Mouse (Mus musculus): ENCODE measurements around the gene Rtn4rl1.
A peak's percentile ranks its signal among the peaks of the same experiment; 100 is the strongest.
"Not testable (repeated sequence)": the region's sequence is repeated elsewhere in the genome, so short reads cannot be mapped to it uniquely, and the experiment has no call there.

Gene Rtn4rl1

DNA sequence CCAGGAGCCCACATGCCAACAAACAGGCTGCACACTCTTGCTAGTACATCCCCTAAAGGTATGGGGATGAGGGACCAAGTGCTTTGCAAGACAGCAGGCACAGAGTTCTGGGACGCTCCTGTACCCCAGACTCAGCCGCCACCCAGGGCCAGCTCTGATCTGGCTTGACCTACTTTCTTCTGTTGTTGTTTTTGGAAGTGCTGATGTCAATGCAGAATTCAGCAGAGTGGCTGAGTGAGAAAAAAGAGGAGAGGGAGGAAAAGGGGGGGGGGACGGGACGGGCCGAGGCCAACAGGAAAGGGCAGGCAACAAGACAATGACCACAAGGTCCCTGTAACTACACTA, 86.5 kb downstream of the Rtn4rl1 start:
- no peak for DNase-seq

DNA sequence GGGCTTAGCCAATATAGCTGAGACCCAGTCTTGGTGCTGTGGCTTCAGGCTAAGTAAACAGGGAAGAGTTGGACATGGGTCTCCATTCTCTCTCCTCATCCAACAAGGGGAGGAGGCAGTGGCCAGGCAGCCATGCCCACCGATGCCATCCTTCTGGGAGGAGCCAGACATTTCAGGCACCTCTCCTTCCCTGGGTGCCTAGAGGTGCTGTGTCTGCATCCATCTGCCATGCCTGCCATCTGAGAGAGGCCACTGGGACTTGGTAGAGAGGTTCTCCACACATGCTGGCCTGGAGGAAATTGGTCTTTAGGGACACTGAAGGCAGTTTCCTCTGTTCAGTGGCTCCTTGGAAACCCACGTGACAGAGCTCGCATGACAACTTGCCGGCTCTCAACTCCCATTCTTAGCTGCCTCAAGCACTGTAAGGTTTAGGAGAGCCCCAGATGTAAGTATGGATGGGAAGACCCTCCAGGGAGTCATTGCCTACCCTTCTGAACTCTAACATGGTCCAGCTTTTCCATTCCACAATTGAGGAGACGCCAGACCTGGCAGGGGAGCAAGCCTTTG, 86.9 kb downstream of the Rtn4rl1 start:
- DNase-seq: no peak

DNA sequence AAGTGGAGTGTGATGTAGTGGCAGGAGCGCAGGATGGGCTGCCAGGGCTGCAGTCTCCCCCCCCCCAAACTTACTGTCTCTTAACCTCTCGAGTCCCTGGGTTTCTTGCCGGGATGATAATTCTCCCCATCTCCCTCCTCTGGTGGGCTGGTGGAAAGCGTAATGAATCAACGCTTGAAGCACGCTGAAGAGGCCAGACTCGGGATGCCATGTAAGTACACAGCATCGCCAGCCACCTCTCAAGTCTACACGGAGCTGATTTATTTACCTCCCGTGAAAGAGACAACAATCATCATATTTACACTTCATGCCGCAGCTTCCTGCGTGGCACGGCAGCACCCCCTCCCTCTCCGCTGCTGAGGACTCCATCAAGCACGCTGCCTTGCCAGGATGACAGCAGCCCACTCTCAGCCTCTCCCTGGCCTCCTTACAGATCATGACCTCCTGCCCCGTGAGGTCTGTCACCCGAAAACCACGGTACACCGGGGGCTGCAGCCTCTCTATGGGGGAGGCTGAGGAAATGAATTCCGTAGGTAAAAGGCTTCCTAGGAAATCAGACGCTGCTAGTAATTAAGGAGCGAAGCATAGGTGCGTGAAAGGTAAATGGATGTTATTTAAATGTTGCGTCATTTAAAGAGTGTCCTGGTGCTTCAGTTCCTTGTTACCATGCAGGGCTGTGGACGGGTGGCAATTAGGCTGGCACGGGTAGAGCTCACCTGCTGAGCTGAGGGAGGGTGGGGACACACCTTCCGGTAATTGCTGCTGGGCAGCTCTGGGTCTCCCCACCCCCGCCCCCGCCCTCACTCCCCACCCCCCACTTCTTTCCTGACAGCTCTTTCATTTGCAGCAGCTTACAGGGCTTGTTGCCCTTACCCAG, 88.0 kb downstream of the Rtn4rl1 start:
- DNase-seq: no peak

DNA sequence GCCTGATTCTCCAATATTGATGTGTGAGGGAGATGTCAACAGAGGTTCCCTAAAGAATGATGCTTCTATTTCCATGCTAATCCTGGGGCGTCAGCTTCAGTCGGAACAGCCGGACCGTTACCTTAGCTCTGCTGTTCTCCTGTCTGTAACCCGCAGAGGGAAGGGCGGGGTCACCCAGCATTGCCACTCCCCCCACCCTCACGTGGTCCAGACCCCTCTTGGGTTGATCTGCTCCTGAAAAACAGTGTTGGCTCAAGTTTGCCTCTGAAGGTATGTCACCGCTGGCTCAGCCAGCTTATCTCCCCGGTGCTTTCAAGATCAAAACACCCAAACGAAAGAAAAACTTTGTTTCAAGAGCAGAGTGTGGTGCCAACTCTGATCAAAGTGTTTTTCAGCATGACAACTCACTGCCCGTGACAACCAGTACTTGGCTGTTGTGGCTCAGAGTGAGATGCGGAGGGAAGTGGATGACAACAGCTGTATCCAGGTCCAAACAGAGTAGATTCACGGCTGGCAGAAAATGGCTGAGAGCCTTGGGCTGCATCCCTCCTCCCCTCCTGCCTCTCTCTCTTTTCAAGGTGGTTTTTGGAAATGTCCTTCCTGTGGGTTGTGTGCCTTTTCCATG, 89.0 kb downstream of the Rtn4rl1 start:
- DNase-seq: peak; percentile 27

DNA sequence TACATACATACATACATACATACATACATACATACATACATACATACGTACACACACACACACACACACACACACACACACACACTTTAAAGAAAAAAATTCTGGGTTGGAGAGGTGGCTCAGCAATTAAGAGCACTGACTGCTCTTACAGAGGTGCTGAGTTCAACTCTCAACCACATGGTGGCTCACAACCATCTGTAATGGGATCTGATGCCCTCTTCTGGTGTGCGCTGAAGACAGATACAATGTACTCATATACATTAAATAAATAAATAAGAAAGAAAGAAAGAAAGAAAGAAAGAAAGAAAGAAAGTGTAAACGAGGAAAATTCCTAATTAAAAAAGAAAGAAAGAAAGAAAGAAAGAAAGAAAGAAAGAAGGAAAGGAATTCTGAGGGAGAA, 90.2 kb downstream of the Rtn4rl1 start:
- DNase-seq: not testable (repeated sequence)

DNA sequence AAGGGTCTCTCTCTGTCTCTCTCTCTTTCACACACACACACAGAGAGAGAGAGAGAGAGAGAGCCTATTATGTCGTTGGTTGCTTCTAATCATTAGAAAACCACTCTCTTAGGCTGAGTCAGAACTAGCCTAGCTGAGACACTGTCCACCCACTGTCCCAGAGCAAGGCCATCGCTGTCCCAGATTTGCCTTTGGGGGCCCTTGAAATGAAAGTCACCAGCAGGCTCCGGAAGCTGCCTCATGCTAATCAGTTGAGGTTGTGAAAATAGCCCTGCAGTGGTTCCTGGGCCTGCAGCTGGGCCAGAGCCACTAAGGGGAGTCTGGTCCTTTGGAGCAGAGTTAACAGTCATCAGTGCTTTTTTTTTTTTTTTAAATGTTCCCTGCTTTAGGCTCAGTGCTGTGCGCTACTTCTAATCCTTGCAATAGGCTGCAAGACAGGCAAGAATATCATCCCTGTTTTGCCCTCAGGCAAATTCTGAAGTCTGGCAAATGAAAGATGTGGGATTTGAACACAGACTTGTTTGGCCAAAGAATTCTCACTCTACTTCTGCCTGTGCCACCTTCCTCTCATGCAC, 92.4 kb downstream of the Rtn4rl1 start:
- DNase-seq: no peak

DNA sequence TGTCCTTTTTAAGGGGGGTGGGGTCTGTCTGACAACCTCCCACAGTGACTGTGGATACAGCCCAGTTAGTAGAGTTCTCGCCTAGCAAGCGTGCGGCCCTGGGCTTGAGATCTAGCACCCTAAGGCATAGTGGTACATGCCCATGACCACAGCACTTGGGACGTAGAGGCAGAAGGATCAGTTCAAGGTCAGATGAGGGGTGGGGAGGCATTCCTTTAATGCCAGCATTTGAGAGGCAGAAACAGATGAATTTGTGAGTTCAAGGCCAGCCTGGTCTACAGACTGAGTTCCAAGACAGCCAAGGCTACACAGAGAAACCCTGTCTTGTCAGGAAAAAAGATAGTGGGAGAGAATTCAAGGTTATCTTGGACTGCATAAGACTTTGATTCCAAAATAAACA, 93.3 kb downstream of the Rtn4rl1 start:
- no peak for DNase-seq

DNA sequence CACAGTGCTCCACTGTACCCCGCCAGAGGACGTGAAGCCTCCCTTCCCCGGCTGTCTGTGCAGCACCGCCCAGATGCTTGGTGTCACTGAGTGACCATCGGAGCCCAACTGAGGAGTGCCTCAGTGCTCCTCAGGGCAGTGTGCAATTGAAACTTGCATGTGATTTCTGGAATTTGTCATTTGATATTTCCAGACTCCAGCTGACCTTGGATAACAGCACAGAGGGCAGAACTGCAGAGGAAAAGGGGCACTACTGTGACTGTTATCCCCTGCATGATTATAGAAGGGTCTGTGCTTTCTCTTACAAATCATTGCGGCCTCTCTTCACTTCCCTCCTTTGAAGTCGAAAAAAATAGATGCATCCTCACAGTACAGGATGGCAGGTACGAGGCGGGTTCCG, 94.4 kb downstream of the Rtn4rl1 start:
- DNase-seq: no peak

DNA sequence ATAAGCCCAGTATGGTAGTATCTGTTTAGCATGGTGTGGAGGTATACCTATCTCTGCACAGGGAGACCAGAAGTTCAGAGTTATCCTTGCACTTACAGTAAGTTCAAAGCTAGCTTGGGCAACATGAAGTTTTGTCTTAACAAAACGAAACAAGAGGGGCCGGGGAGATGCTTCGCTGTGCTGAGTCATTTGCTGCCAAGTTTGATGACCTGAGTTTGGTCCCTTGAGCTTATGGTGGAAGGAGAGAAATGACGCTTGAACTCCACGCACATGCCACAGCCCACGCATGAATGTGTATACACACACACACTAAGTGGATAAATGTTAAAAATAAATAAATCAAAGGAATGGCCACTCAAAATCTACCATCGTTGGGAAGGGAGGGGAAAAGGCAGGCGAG, 94.9 kb downstream of the Rtn4rl1 start:
- no peak for DNase-seq

DNA sequence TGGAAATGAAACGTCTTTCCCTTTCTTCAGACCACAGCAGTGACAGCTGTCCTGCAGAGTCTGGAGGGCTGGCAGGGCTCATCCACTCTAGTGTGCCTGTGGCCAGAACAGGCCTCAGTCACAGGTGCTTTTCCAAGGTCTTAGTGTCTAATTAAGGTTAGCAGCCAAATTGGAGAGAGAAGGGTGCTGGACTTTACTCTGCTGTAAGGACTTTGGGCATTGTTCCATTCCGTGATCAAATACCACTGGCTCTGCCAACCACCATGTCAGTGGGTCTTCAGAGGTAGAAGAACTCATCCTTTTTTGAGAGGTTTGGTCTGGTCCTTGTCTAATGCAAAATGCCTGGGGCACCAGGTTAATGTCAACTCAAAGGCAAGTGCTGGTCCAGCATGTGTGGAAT, 95.5 kb downstream of the Rtn4rl1 start:
- DNase-seq: no peak

DNA sequence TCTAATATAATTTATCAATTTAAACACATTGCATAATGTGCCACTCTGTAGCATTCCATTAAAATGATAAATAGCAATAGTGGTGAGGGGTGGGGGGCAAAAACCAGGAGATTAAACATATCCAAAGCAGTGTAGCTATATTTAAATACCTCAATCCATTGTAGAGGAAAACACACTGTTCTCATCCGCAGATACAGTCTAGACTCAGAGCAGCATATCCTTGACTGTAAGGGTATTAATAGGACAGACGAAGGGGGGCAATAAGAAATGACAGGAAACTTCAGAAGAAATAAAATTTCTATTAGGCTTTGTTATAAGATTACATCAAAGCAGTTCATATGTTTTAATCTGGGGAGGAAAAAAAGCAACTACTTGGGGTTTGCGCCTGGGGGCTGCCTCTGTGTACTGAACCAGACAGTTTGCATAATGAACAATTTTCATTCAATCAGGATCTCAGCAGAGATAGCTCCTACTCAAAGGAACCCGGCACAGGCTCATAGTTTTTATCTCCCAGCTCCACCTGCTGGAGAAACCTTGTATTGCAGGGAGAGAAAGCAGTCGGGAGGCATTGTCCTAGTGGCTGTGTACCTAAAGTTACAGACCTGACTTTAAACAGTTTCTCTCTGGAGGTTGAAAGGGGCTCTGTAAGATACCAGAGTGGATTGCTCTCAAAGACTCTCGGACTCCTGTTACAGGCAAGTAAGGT, 97.1 kb downstream of the Rtn4rl1 start:
- DNase-seq: peak; percentile 93

DNA sequence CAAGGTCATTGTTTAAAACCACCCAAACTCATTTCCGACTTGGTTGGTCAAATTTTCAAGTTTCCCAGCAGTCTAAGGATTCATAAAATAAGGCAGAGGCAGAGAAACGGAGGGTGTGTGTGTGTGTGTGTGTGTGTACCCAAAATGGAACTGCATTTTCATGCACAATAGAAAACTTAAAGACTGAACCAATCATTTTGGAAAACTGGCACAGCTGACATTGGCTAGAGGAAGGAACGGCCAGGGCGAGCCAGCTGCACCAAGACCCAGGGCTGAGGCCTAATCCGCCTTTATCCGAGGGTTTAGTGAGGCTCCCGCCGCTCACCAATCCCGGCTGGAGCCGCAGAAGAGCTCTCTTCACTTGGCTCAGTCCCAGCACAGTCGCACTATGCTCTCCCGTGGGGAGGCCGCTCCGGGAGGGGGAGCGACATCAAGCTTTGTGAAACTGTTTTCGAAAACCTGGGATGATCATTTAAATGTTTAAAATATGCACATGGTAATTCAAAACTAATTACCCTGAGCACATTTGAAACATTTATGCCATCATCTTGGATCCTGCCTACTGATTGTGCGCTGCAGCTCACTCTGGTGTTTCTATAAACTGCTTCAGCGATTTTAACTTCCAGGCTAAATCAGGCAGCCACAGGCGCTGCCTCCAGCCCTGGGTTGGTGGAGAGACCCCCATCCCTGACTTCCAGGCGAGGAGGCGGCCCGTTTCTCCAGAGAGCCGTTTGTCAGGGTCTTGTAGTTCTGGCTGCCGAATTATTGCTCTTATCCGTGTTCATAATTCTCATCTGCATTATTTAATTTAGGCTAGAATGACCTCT, 98.0 kb downstream of the Rtn4rl1 start:
- no peak for DNase-seq

DNA sequence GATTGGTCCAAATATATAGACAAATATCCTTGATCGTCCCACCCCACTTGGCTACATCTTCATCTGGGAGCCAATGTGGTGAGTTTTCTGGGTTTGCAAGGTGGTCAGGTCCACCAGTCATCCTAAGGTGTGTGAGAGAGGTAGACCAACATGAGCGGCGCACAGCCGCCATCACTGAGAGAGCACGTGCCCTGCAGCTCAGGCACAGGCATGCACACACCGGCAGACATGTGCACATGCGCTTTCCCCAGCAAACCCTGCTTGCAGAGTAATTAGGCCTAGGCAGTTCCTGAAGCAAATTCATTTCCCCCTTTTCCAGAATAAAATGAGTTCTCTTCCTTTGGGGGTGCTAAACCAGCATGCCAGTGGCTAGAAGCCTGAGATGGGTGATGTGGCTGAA, 98.7 kb downstream of the Rtn4rl1 start:
- no peak for DNase-seq

DNA sequence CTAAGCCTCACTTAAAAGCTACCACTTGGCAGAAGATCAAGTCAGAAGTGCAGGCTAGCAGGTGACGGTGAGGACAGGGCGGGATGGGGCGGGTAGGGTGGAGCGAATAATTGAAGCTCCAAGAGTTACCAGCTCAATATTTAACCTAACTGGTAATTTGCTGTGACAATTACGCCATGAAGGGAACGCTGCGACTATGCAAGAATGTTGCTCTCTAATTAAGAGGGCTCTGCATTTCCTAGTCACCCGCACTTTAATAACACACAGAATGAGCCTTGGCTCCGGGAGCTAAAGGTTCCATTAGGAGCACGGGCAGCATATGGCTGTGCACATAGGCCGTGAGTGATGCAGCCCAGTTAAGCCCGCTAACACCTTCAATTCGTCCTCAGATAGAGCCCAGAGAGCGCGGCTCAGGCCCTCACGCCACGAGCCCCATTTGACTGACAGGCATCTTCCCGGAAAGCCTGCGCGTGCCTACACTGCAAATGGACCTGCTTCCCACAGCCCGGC, 100.3 kb downstream of the Rtn4rl1 start:
- no peak for DNase-seq

DNA sequence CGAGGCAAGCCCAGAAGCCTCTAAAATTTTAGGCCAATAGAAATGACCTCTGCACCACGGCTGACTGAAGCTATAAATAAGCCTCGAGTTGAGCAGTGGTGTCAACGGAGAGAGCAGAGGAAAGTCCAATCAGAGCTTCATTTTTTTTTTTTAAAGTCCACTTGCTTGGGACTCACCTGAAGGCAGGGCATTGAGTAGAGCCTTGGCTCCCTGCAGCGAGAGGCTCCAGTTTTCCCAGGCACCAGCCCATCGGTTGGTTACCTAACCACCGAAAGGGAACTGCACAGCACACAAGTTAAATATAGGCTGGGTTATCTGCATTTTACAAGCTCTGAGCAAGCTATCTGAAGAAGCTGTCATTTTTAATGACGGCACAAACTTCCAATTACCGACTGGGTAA, 101.3 kb downstream of the Rtn4rl1 start:
- no peak for DNase-seq

DNA sequence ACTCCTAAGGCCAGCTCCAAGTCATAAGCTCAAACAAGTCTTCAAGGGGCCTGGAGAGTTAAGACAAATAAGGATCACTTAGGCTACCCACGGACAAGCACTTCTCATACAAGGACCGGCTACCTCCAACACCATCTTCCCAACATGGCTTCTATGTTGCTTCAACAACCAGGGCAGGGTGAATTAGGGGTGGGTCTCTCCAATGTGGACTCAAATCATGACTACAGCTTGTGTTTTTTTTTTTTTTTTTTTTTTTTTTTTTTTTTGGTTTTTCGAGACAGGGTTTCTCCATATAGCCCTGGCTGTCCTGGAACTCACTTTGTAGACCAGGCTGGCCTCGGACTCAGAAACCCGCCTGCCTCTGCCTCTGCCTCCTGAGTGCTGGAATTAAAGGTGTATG, 102.0 kb downstream of the Rtn4rl1 start:
- DNase-seq: not testable (repeated sequence)

DNA sequence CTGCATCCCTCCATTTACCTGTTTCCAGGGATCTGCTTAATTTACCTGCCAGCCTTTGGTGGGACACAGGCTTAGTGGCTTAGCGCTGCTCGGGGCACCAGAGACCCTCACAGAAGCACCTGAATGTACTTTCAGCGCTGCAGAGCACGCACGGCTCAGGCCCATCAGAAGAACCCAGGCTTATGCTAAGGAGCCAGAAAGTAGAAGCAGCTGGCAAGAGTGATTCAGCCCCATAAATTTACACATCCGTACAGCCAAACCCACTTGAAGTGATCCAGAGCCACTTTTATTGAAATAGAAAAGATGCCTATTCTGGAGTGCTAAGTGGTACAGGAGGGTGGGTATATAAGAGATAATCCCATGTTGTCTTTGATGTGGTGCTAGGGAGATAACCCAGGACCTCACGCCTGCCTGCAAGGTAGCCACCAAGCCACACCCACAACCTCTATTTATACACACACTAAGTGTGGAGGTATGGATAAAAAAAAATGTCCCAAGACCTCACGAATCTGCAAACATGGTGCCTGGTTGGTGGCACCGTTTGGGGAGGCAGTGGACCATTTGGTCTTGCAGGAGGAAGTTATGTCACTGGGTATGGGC, 102.9 kb downstream of the Rtn4rl1 start:
- DNase-seq: no peak

DNA sequence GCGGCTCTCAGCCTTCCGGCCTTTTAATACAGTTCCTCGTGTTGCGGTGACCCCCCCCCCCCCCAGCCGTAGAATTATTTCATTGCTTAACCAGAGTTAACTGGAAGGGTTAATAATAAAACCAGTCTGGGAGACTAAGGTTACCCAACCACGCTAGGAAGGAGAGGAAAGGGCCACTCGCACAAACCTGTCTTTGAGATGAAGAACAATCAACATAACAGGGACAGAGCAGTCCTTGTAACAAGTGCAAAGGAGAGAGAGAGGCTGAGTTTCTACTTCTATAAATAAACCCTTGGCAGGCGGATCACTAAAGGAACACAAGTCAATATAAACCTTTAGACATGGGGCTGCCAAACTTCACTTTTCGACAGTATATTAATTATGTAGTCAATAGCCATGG, 104.0 kb downstream of the Rtn4rl1 start:
- no peak for DNase-seq

DNA sequence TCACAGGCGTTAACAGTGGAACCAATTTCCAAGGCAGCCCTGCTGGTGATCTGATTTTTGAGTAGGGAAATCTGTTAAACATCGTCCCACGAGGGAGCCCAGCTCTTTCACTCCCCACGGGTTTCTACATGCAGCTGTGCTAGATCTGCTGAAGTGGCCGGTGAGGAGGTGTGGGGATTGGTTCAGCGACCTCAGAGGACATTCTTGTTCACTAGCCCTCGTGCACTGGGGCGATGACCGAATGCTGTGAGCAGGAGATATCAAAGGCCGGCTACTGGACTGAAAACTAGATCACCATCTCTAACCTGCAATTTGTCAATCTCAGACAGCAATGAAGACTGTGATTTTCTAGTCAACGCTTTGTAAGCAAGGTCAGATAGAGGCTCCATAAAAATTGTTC, 104.9 kb downstream of the Rtn4rl1 start:
- no peak for DNase-seq

DNA sequence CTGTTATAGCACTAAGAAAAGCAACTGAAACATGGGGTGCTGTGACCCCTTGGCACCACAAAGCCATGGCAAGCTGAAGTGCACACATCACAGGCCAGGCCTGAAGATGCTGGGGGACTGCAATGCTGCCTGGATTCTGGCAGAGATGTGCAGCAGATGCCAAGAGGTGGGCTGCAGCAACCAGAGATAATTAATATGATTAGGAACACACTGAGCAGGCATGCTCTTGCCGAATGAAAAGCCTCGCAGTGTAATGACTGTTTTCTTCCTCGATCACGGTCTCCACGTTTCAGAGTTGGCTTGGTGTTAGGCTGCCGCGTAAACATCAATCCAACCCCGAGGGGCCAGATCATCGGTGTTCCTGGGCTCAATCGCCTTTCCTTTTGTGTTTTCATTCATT, 106.2 kb downstream of the Rtn4rl1 start:
- DNase-seq: no peak

DNA sequence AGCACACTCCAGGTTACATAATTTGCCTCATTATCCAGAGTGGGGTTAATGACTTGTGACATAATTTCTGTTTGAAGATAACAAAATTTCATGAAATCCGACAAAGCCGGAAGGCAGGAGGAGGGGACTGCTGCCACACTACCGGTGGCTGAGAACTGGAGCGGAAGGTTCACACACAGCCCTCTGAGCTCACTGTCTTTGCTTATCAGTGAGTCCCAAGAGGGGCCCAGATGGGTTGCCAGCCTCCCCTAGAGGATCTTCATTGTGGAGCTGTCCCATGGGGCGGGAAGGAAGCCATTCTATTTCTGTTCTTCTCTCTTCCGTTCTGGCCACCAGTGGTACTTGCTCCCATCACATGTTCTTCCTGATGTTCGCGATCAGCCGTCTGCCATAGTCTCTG, 107.4 kb downstream of the Rtn4rl1 start:
- DNase-seq: no peak

DNA sequence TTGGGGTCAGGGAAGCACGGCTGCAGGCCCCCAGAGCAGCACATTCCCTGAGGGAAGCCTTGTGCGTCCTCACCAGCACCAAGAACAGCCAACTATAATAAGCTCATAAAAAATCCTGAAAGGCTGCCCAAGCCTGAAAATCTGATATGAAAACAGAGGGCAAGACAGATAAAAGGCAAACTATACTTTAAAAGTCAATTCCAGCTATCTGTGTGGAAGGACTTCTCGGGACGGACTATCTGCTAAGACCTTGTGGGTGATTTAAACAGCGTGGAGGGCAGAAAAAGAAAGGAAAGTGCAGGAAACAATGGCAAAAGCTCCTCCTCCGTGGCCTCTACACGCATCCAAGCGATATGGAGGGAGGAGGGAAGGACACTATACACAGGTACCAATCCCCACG, 111.2 kb downstream of the Rtn4rl1 start:
- no peak for DNase-seq

All from lung, postnatal 14 days (tissue).